Mouse (Mus musculus) frontal cortex, postnatal 14 days (tissue): ENCODE data around the gene Bcl2a1b.
"Not testable (repeated sequence)": the region's sequence is repeated elsewhere in the genome, so short reads cannot be mapped to it uniquely, and the experiment has no call there.

Experiments
- DNase-seq, 2 experiments: peaks; one replicate each; pipeline ENCODE4 v3.0.0; 2022; ENCODE audit warnings: low spot score in 2 of 2

Gene Bcl2a1b

GRCm38 (mm10) chr9:89240516-89241019 is 41.6 kb downstream of the Bcl2a1b start:
- not testable (repeated sequence) for DNase-seq

GRCm38 (mm10) chr9:89253400-89253799 is 54.4 kb downstream of the Bcl2a1b start:
- DNase-seq = no peak

- no peak for DNase-seq
These were observed 57.7 kb downstream of the Bcl2a1b start for GRCm38 (mm10) chr9:89256556-89257335.
